Mouse (Mus musculus): ENCODE measurements around the gene Prkce.

GRCm38 (mm10) chr17:86276381-86276780, 108.8 kb downstream of the Prkce start:
- TF ChIP-seq CTCF (IDR thresholded peaks at IDR 0.05; ENCODE audit: extremely low read depth, insufficient read length, insufficient replicate concordance, low read depth, low read length): no peak
- TF ChIP-seq POLR2A (IDR thresholded peaks at IDR 0.05; ENCODE audit: low read depth, low read length): no peak

Data from small intestine, adult 2 months (tissue).